Mouse (Mus musculus): Measurements from ENCODE around the gene Slc32a1.

- TF ChIP-seq POLR2A (IDR thresholded peaks at IDR 0.05; ENCODE audit: low read depth, low read length) (no peak), CTCF (IDR thresholded peaks at IDR 0.05; ENCODE audit: extremely low read depth, insufficient read depth, insufficient read length, insufficient replicate concordance) (no peak)
Measured at GRCm38 (mm10) chr2:158615161-158615680, 4.7 kb downstream of the Slc32a1 start.
